In genomic region chrX:136047528-136047927, GRCm38 (mm10) we compare ENCODE assay signal across 8 mouse cellular contexts. TPM values are rescaled to one million over a fixed set of nuclear protein-coding genes. Genes with fewer than 3 reads are reported as not detected.
DNase-seq lines count a peak whose midpoint lies in the region; ATAC-seq lines count a peak whose summit lies in the region.

No protein-coding gene starts in this region.

- H3K4me3 ChIP-seq in forebrain, embryonic 13.5 days = no peak overlapping the region
- no peak overlapping the region for H3K4me3 ChIP-seq in limb, embryonic 10.5 days

- H3K9me3 ChIP-seq in forebrain, embryonic 13.5 days (replicated peaks) = no peaks in the 10 kb centered on the region
- H3K9me3 ChIP-seq in limb, embryonic 10.5 days (replicated peaks) = no peaks in the 10 kb centered on the region

- H3K36me3 ChIP-seq in forebrain, embryonic 13.5 days (ENCODE audit: poor library complexity, severe bottlenecking) = no peaks in the 10 kb centered on the region
- H3K36me3 ChIP-seq in limb, embryonic 10.5 days = no peaks in the 10 kb centered on the region

- no peaks in the 10 kb centered on the region for H3K27me3 ChIP-seq in forebrain, embryonic 13.5 days
- H3K27me3 ChIP-seq in limb, embryonic 10.5 days (ENCODE audit: low read depth, poor library complexity, severe bottlenecking) = peaks cover 47% of the 10 kb centered on the region

- peak; percentile 86 for ATAC-seq in forebrain, embryonic 13.5 days
- no peak for ATAC-seq in activated CD4-positive, CD25-positive, alpha-beta regulatory T cell, adult 4 months

- DNase-seq in 416B (ENCODE audit: low read depth) = peak; percentile 67
- DNase-seq in ES-CJ7 (ENCODE audit: low read depth, low spot score) = peak; percentile 63
- peak; percentile 48 for DNase-seq in c-Kit-positive CD71-positive TER-119-positive erythroid progenitor cells, embryonic 14.5 days (ENCODE audit: low spot score)
- DNase-seq in kidney, adult 8-10 months = peak; percentile 38 to 47
- DNase-seq in limb, embryonic 10.5 days (ENCODE audit: low spot score) = peak; percentile 43
- peak; percentile 40 for DNase-seq in ovary, postnatal 14 days (ENCODE audit: low spot score)

- H3K4me2 ChIP-seq in forebrain, embryonic 13.5 days = no peak overlapping the region

- no peak overlapping the region for H3K9ac ChIP-seq in forebrain, embryonic 13.5 days

- H3K27ac ChIP-seq in forebrain, embryonic 13.5 days = no peak overlapping the region
- no peak overlapping the region for H3K27ac ChIP-seq in limb, embryonic 10.5 days

- WGBS in forebrain, embryonic 13.5 days = 19% methylated on average over 5 of the region's 5 CpGs
- 11% methylated on average over 5 of the region's 5 CpGs for WGBS in limb, embryonic 10.5 days

- H3K4me1 ChIP-seq in forebrain, embryonic 13.5 days = no peaks in the 10 kb centered on the region
- no peaks in the 10 kb centered on the region for H3K4me1 ChIP-seq in limb, embryonic 10.5 days

RNA-seq across cellular contexts. Expression of gene Arxes1, which starts 14.4 kb away (rescaled TPM):
- polyA plus RNA-seq in forebrain, embryonic 13.5 days (2015; fragmentation: Nextera tagmentation; extraction: Ambion mirVana) = 61.6 and 72.6 TPM in 2 replicates
- 38.1 and 40.5 TPM in 2 replicates for polyA plus RNA-seq in limb, embryonic 10.5 days (2016; fragmentation: Nextera tagmentation; extraction: Ambion mirVana)
- polyA plus RNA-seq in activated CD4-positive, CD25-positive, alpha-beta regulatory T cell, adult 4 months (2017; shearing (Covaris generic)) = not detected

RNA-seq across cellular contexts. Expression of gene Bex2, which starts 20.5 kb away (rescaled TPM):
- 511 and 538 TPM in 2 replicates for polyA plus RNA-seq in forebrain, embryonic 13.5 days (2015; fragmentation: Nextera tagmentation; extraction: Ambion mirVana)
- 261 and 268 TPM in 2 replicates for polyA plus RNA-seq in limb, embryonic 10.5 days (2016; fragmentation: Nextera tagmentation; extraction: Ambion mirVana)
- polyA plus RNA-seq in activated CD4-positive, CD25-positive, alpha-beta regulatory T cell, adult 4 months (2017; shearing (Covaris generic)) = under 1 TPM in 1 of 2 experiments, not detected in 1; 0.75 TPM

RNA-seq across cellular contexts. Expression of gene Nxf3, which starts 37.5 kb away (rescaled TPM):
- polyA plus RNA-seq in forebrain, embryonic 13.5 days (2015; fragmentation: Nextera tagmentation; extraction: Ambion mirVana) = not detected in 2 replicates
- 0.05 TPM in 1 of 2 replicates, not detected in the other for polyA plus RNA-seq in limb, embryonic 10.5 days (2016; fragmentation: Nextera tagmentation; extraction: Ambion mirVana)
- not detected for polyA plus RNA-seq in activated CD4-positive, CD25-positive, alpha-beta regulatory T cell, adult 4 months (2017; shearing (Covaris generic))

RNA-seq across cellular contexts. Expression of gene Arxes2, which starts 53.9 kb away (rescaled TPM):
- 150 and 176 TPM in 2 replicates for polyA plus RNA-seq in forebrain, embryonic 13.5 days (2015; fragmentation: Nextera tagmentation; extraction: Ambion mirVana)
- polyA plus RNA-seq in limb, embryonic 10.5 days (2016; fragmentation: Nextera tagmentation; extraction: Ambion mirVana) = 91.6 and 92.4 TPM in 2 replicates
- 1 to 10 TPM; 5.1 to 6.0 TPM for polyA plus RNA-seq in activated CD4-positive, CD25-positive, alpha-beta regulatory T cell, adult 4 months (2017; shearing (Covaris generic))

Comparison
In these comparisons a context has a peak if more than half of its experiments do, and no peak if none do; other contexts are left out.
1. RNA of gene Arxes1, which starts 14.4 kb away (polyA plus RNA-seq): 61.6 to 72.6 TPM in forebrain, embryonic 13.5 days and 38.1 to 40.5 TPM in limb, embryonic 10.5 days; not detected in activated CD4-positive, CD25-positive, alpha-beta regulatory T cell, adult 4 months; every median in the first group is over 10 times any median in the second.
2. RNA of gene Bex2, which starts 20.5 kb away (polyA plus RNA-seq): 511 to 538 TPM in forebrain, embryonic 13.5 days and 261 to 268 TPM in limb, embryonic 10.5 days; 0.75 TPM in activated CD4-positive, CD25-positive, alpha-beta regulatory T cell, adult 4 months; every median in the first group is over 100 times any median in the second.
3. Peak in every context shown above with its lines, with median percentiles within 50 percentile points of each other: DNase-seq.